Comparison of ENCODE assay signal across 8 mouse cellular contexts in genomic region chr9:75515464-75516113, GRCm38 (mm10). TPM values are rescaled to one million over a fixed set of nuclear protein-coding genes. Genes with fewer than 3 reads are reported as not detected.
DNase-seq lines count a peak whose midpoint lies in the region; ATAC-seq lines count a peak whose summit lies in the region.

No protein-coding gene starts in this region.

- H3K27ac ChIP-seq in liver, embryonic 16.5 days (ENCODE audit: low read length), result no peak overlapping the region
- no peak overlapping the region for H3K27ac ChIP-seq in neural tube, embryonic 14.5 days (ENCODE audit: low read depth, low read length)

- no peaks in the 10 kb centered on the region for H3K9me3 ChIP-seq in liver, embryonic 16.5 days (replicated peaks; ENCODE audit: control insufficient read depth, low read length)
- no peaks in the 10 kb centered on the region for H3K9me3 ChIP-seq in neural tube, embryonic 14.5 days (ENCODE audit: control insufficient read depth, low read length)

- no peaks in the 10 kb centered on the region for H3K27me3 ChIP-seq in liver, embryonic 16.5 days (ENCODE audit: control insufficient read depth, insufficient read depth, low read depth, low read length)
- no peaks in the 10 kb centered on the region for H3K27me3 ChIP-seq in neural tube, embryonic 14.5 days (ENCODE audit: control insufficient read depth, insufficient read depth, low read length)

- H3K36me3 ChIP-seq in liver, embryonic 16.5 days (ENCODE audit: control insufficient read depth, insufficient read depth), result peaks cover 4% of the 10 kb centered on the region
- H3K36me3 ChIP-seq in neural tube, embryonic 14.5 days (ENCODE audit: control insufficient read depth, insufficient read depth, low read length), result peaks cover 4% of the 10 kb centered on the region; the same call in 1 of the 2 replicates

- no peak overlapping the region for H3K9ac ChIP-seq in liver, embryonic 16.5 days (ENCODE audit: low read depth, low read length)
- no peak overlapping the region for H3K9ac ChIP-seq in neural tube, embryonic 14.5 days (replicated peaks; ENCODE audit: low read depth, low read length)

- no peak overlapping the region for H3K4me3 ChIP-seq in liver, embryonic 16.5 days (ENCODE audit: low read depth, low read length)
- no peak overlapping the region for H3K4me3 ChIP-seq in neural tube, embryonic 14.5 days (ENCODE audit: low read depth, low read length)

- DNase-seq in B cell, adult 2 months, result peak; percentile 53 to 54
- DNase-seq in MN1 (ENCODE audit: low spot score), result peak; percentile 75
- peak; percentile 62 to 75 for DNase-seq in cerebellum, postnatal 25 days
- DNase-seq in gastrocnemius, postnatal 14 days, result peak; percentile 15
- DNase-seq in kidney, postnatal 10 days, result peak; percentile 57
- no peak for DNase-seq in ovary, postnatal 10 days (ENCODE audit: low spot score)

- 0 out of 2 replicates have a peak, but pooled peaks have one; percentile 30 for ATAC-seq in liver, embryonic 16.5 days (ENCODE audit: low read depth)
- ATAC-seq in neural tube, embryonic 14.5 days (ENCODE audit: low read depth), result peak; percentile 83

- H3K4me2 ChIP-seq in liver, embryonic 16.5 days (ENCODE audit: low read depth, low read length), result no peak overlapping the region
- H3K4me2 ChIP-seq in neural tube, embryonic 14.5 days (ENCODE audit: low read depth, low read length), result no peak overlapping the region

- WGBS in liver, embryonic 16.5 days (ENCODE audit: insufficient replicate concordance), result 58% methylated on average over 12 of the region's 12 CpGs
- 69% methylated on average over 12 of the region's 12 CpGs for WGBS in neural tube, embryonic 14.5 days

- H3K4me1 ChIP-seq in liver, embryonic 16.5 days (ENCODE audit: control insufficient read depth, low read depth, low read length), result no peaks in the 10 kb centered on the region
- no peaks in the 10 kb centered on the region for H3K4me1 ChIP-seq in neural tube, embryonic 14.5 days (ENCODE audit: control insufficient read depth, insufficient read depth, low read length)

- intact Hi-C loops in gastrocnemius, postnatal 14 days (cut with DNase I; ENCODE audit: low total_unique reads), result loop anchor here (5.0 kb wide), 1 partner anchor 67 kb away; no protein-coding TSS in a partner anchor

RNA-seq across cellular contexts. Expression of gene Tmod3, which starts 43.9 kb away (rescaled TPM):
- 10 to 100 TPM; 30.9 to 35.2 TPM for total RNA-seq in gastrocnemius, postnatal 14 days (2021)
- polyA plus RNA-seq in liver, embryonic 16.5 days (2015; fragmentation: Nextera tagmentation; extraction: Ambion mirVana), result 26.2 and 28.2 TPM in 2 replicates
- 60.6 and 69.9 TPM in 2 replicates for polyA plus RNA-seq in neural tube, embryonic 14.5 days (2014; fragmentation: Nextera tagmentation; extraction: Ambion mirVana)
